Mouse (Mus musculus): Measurements from ENCODE around the gene Banp. TPM values are rescaled to one million over a fixed set of nuclear protein-coding genes. Genes with fewer than 3 reads are reported as not detected.

Banp gene
- polyA plus RNA-seq, 1 experiment from 2014 or later, result 49.1 TPM

- peaks cover 16% of the 10 kb centered on the region for H3K27me3 ChIP-seq
- no peak overlapping the region for H3K9ac ChIP-seq
- no peak overlapping the region for H3K4me2 ChIP-seq
- 91% methylated on average over 6 of the region's 6 CpGs for WGBS
- H3K27ac ChIP-seq, result no peak overlapping the region
- H3K9me3 ChIP-seq, result no peaks in the 10 kb centered on the region
- peaks cover 14% of the 10 kb centered on the region for H3K4me1 ChIP-seq
- no peak overlapping the region for H3K4me3 ChIP-seq (replicated peaks)
- no peak for ATAC-seq (ENCODE audit: low FRiP score)
- no peaks in the 10 kb centered on the region for H3K36me3 ChIP-seq (replicated peaks)
Measured at GRCm38 (mm10) chr8:121911400-121911799, 38.1 kb upstream of the Banp start.

- H3K4me2 ChIP-seq, result no peak overlapping the region
- WGBS, result 63% methylated on average over 7 of the region's 7 CpGs
- H3K27ac ChIP-seq, result no peak overlapping the region
- no peaks in the 10 kb centered on the region for H3K9me3 ChIP-seq
- H3K4me1 ChIP-seq, result peaks cover 11% of the 10 kb centered on the region
- H3K9ac ChIP-seq, result no peak overlapping the region
- no peak overlapping the region for H3K4me3 ChIP-seq (replicated peaks)
- H3K27me3 ChIP-seq, result peaks cover 16% of the 10 kb centered on the region
- H3K36me3 ChIP-seq (replicated peaks), result no peaks in the 10 kb centered on the region
- no peak for ATAC-seq (ENCODE audit: low FRiP score)
Measured at GRCm38 (mm10) chr8:121911987-121912386, 37.6 kb upstream of the Banp start.

- ATAC-seq (ENCODE audit: low FRiP score), result no peak
- 73% methylated on average over 3 of the region's 3 CpGs for WGBS
Measured at GRCm38 (mm10) chr8:121912831-121913230, 36.7 kb upstream of the Banp start.

GRCm38 (mm10) chr8:121913378-121913777, 36.2 kb upstream of the Banp start:
- H3K9ac ChIP-seq, result no peak overlapping the region
- WGBS, result 83% methylated on average over 8 of the region's 8 CpGs
- no peaks in the 10 kb centered on the region for H3K9me3 ChIP-seq
- no peak overlapping the region for H3K27ac ChIP-seq
- no peak overlapping the region for H3K4me2 ChIP-seq
- H3K4me3 ChIP-seq (replicated peaks), result no peak overlapping the region
- H3K36me3 ChIP-seq (replicated peaks), result no peaks in the 10 kb centered on the region
- H3K27me3 ChIP-seq, result peaks cover 13% of the 10 kb centered on the region
- 0 out of 2 replicates have a peak, but pooled peaks cover 3% of the 10 kb centered on the region for H3K4me1 ChIP-seq
- ATAC-seq (ENCODE audit: low FRiP score), result no peak

More at GRCm38 (mm10) chr8:121912831-121913230, 36.7 kb upstream of the Banp start:
- no peak overlapping the region for H3K27ac ChIP-seq
- H3K36me3 ChIP-seq (replicated peaks), result no peaks in the 10 kb centered on the region
- H3K4me2 ChIP-seq, result no peak overlapping the region
- peaks cover 16% of the 10 kb centered on the region for H3K27me3 ChIP-seq
- H3K9me3 ChIP-seq, result no peaks in the 10 kb centered on the region
- H3K4me1 ChIP-seq, result peaks cover 9% of the 10 kb centered on the region
- H3K4me3 ChIP-seq (replicated peaks), result no peak overlapping the region
- H3K9ac ChIP-seq, result no peak overlapping the region

DNA sequence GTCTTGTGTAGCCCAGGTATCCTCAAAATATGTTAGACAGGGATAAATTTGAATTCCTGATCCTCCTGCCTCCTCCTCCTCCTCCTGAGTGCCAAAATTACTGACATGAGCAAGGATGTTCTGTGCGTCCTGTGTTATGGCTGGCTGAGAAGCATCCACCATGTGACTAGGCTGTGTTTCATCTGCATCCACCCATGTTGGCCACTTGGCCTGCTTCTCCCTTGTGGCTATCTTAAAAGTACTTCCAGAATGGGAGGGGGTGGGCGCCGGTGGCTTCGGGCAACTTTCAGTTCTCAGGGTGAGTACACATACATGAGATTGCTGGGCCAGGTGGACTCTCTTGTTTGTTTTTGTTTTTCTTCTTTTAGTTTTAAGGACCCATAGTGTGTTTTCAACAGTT, 30.4 kb upstream of the Banp start:
- Histone ChIP-seq H3K4me2 (no peak overlapping the region), H3K27ac (no peak overlapping the region), H3K36me3 (replicated peaks) (no peaks in the 10 kb centered on the region), H3K9me3 (no peaks in the 10 kb centered on the region), H3K27me3 (0 out of 2 replicates have a peak, but pooled peaks cover 3% of the 10 kb centered on the region), H3K4me3 (replicated peaks) (no peak overlapping the region), H3K9ac (no peak overlapping the region), H3K4me1 (peaks cover 6% of the 10 kb centered on the region; the same call in 1 of the 2 replicates)
- no peak for ATAC-seq (ENCODE audit: low FRiP score)
- 89% methylated on average over 4 of the region's 4 CpGs for WGBS

GRCm38 (mm10) chr8:121919731-121920130, 29.8 kb upstream of the Banp start:
- no peak overlapping the region for H3K4me2 ChIP-seq
- H3K4me1 ChIP-seq, result peaks cover 6% of the 10 kb centered on the region; the same call in 1 of the 2 replicates
- no peak overlapping the region for H3K9ac ChIP-seq
- no peaks in the 10 kb centered on the region for H3K36me3 ChIP-seq (replicated peaks)
- H3K9me3 ChIP-seq, result no peaks in the 10 kb centered on the region
- no peak overlapping the region for H3K4me3 ChIP-seq (replicated peaks)
- no peak overlapping the region for H3K27ac ChIP-seq
- 56% methylated on average over 3 of the region's 3 CpGs for WGBS
- ATAC-seq (ENCODE audit: low FRiP score), result no peak
- H3K27me3 ChIP-seq, result 0 out of 2 replicates have a peak, but pooled peaks cover under 1% of the 10 kb centered on the region

DNA sequence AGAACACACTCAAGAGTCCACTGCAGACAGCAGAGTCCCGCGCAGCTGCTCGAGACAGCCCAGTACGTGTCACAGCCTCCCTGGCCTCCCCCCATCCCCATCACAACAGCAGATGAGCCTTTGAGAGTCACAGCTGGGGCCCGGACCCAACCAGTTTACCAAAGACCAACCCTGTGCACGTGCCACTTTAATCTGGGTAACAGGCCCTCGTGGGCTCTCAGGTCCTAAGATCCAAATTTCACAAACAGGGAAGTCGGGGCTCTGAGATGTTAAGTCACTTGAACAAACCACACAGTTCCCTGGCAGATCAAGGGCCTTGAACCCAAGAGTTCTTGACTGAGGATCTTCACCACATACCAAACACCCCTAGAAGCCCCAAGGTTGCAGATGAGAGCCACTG, 28.0 kb upstream of the Banp start:
- H3K27me3 ChIP-seq, result no peaks in the 10 kb centered on the region
- H3K4me1 ChIP-seq, result peaks cover 6% of the 10 kb centered on the region
- 80% methylated on average over 8 of the region's 8 CpGs for WGBS
- H3K4me3 ChIP-seq (replicated peaks), result no peak overlapping the region
- no peaks in the 10 kb centered on the region for H3K9me3 ChIP-seq
- no peaks in the 10 kb centered on the region for H3K36me3 ChIP-seq (replicated peaks)
- H3K4me2 ChIP-seq, result no peak overlapping the region
- no peak for ATAC-seq (ENCODE audit: low FRiP score)
- no peak overlapping the region for H3K27ac ChIP-seq
- H3K9ac ChIP-seq, result no peak overlapping the region

GRCm38 (mm10) chr8:121922101-121922500, 27.4 kb upstream of the Banp start:
- Histone ChIP-seq H3K36me3 (replicated peaks) (no peaks in the 10 kb centered on the region), H3K9ac (no peak overlapping the region), H3K27me3 (no peaks in the 10 kb centered on the region), H3K9me3 (no peaks in the 10 kb centered on the region), H3K4me2 (no peak overlapping the region), H3K4me1 (peaks cover 6% of the 10 kb centered on the region), H3K4me3 (replicated peaks) (no peak overlapping the region), H3K27ac (no peak overlapping the region)
- WGBS, result 70% methylated on average over 8 of the region's 8 CpGs
- ATAC-seq (ENCODE audit: low FRiP score), result no peak

- Histone ChIP-seq H3K4me2 (no peak overlapping the region), H3K36me3 (replicated peaks) (no peaks in the 10 kb centered on the region), H3K9ac (no peak overlapping the region), H3K27ac (no peak overlapping the region), H3K9me3 (no peaks in the 10 kb centered on the region), H3K4me1 (peaks cover 3% of the 10 kb centered on the region), H3K27me3 (no peaks in the 10 kb centered on the region), H3K4me3 (replicated peaks) (no peak overlapping the region)
- ATAC-seq (ENCODE audit: low FRiP score), result no peak
- WGBS, result 87% methylated on average over 5 of the region's 5 CpGs
Measured at GRCm38 (mm10) chr8:121924681-121925080, 24.9 kb upstream of the Banp start.

DNA sequence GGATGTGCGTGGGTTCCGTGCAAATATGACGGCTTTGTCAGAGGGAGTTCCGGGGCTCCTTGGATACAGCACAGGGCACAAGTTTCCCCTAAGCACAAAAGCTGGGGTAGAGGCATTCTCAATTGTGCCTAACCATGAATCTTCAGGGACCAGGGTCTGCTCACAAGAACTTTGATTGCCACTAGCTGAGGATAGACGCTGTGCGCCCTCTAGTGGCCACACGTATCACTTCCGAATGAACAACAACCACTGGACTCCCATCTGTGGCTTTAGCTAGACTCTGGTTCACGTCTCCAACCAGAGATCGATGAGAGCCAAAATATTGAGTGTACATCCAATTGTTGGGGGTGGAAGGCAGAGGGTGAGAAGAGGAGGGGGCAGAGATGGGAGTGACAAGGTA, 23.9 kb upstream of the Banp start:
- H3K27me3 ChIP-seq, result no peaks in the 10 kb centered on the region
- H3K9me3 ChIP-seq, result no peaks in the 10 kb centered on the region
- ATAC-seq (ENCODE audit: low FRiP score), result no peak
- 29% methylated on average over 10 of the region's 10 CpGs for WGBS
- no peak overlapping the region for H3K4me3 ChIP-seq (replicated peaks)
- no peaks in the 10 kb centered on the region; the same call in none of the 2 replicates for H3K4me1 ChIP-seq
- H3K4me2 ChIP-seq, result no peak overlapping the region
- no peaks in the 10 kb centered on the region for H3K36me3 ChIP-seq (replicated peaks)
- no peak overlapping the region for H3K9ac ChIP-seq
- no peak overlapping the region for H3K27ac ChIP-seq

DNA sequence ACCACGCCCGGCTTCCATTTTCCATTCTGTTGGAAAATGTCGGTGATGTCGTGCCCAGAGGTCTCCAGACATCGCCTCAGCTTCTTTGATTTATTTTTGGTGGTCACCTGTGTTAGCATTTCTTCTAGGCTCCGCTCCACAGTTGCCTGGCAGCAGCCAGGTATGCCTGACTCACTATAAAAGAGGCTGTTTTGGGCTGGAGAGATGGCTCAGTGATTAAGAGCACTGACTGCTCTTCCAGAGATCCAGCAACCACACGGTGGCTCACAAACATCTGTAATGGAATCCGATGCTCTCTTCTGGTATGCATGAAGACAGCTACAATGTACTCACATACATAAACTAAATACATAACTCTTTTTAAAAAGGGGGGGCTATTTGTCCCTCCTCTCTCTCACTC, 23.3 kb upstream of the Banp start:
- H3K4me3 ChIP-seq (replicated peaks), result no peak overlapping the region
- ATAC-seq (ENCODE audit: low FRiP score), result no peak
- no peaks in the 10 kb centered on the region for H3K9me3 ChIP-seq
- no peak overlapping the region for H3K9ac ChIP-seq
- no peak overlapping the region for H3K27ac ChIP-seq
- no peak overlapping the region for H3K4me2 ChIP-seq
- H3K4me1 ChIP-seq, result no peaks in the 10 kb centered on the region; the same call in none of the 2 replicates
- H3K27me3 ChIP-seq, result no peaks in the 10 kb centered on the region
- H3K36me3 ChIP-seq (replicated peaks), result no peaks in the 10 kb centered on the region
- WGBS, result 67% methylated on average over 8 of the region's 8 CpGs

DNA sequence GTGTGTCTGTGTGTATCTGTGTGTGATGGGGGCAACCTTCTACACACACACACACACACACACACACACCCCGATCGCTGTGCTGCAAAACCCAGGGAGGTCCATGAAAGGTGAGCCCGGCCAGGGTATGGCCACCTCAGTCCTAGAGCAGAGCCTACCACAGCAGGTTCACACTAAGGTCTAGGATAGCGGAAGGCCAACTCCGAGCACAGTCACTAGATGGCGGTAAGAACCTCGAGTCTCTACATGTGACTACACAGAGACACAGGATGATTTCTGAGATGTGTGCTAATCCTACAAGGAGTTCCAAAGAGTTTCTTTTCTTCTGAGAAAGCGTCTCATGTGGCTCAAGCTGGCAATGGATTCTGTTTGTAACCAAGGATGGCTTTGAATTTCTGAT, 22.2 kb upstream of the Banp start:
- no peaks in the 10 kb centered on the region for H3K9me3 ChIP-seq
- H3K4me2 ChIP-seq, result no peak overlapping the region
- no peak overlapping the region for H3K4me3 ChIP-seq (replicated peaks)
- H3K4me1 ChIP-seq, result no peaks in the 10 kb centered on the region; the same call in none of the 2 replicates
- WGBS, result 46% methylated on average over 8 of the region's 8 CpGs
- no peak overlapping the region for H3K27ac ChIP-seq
- ATAC-seq (ENCODE audit: low FRiP score), result 0 out of 2 replicates have a peak, but pooled peaks have one; percentile 51
- no peaks in the 10 kb centered on the region for H3K36me3 ChIP-seq (replicated peaks)
- H3K9ac ChIP-seq, result no peak overlapping the region
- H3K27me3 ChIP-seq, result no peaks in the 10 kb centered on the region

- no peaks in the 10 kb centered on the region for H3K27me3 ChIP-seq
- ATAC-seq (ENCODE audit: low FRiP score), result no peak
- no peaks in the 10 kb centered on the region for H3K9me3 ChIP-seq
- no peaks in the 10 kb centered on the region for H3K36me3 ChIP-seq (replicated peaks)
- H3K27ac ChIP-seq, result no peak overlapping the region
- H3K4me2 ChIP-seq, result no peak overlapping the region
- no peak overlapping the region for H3K9ac ChIP-seq
- 85% methylated on average over 4 of the region's 4 CpGs for WGBS
- H3K4me1 ChIP-seq, result peaks cover 9% of the 10 kb centered on the region
- H3K4me3 ChIP-seq (replicated peaks), result no peak overlapping the region
Measured at GRCm38 (mm10) chr8:121930047-121930446, 19.5 kb upstream of the Banp start.

Data from forebrain, embryonic 12.5 days (tissue).